Mouse (Mus musculus): ENCODE measurements at regions not wholly inside any gene's neighbourhood (a gene's known extent, or its start where the extent isn't known, plus 50 kb on each side); places are given as distances from the start of the nearest gene placed in this dataset.

DNA sequence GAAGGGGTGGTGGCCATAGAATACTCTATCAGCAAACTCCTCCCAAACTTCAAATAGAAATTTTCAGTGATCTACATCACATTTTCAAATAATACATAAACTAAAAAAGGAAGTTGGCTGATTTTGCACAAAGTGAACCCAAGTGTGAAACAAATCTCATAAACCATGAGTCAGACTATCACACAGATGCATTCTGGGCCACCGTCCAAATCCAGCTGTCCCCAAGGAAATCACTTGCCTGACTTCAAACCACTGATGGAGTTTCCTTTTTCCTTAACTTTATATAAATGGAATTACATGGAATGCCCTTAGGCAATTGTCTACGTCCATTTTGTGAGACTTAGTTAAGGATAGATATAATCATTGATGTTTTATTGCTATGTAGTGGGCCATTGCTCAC lies 702.8 kb downstream of the Hs3st4 start:
- no peak for TF ChIP-seq CTCF (IDR thresholded peaks at IDR 0.05; ENCODE audit: control insufficient read depth, insufficient read depth, insufficient read length)
- no peak for TF ChIP-seq USF1 (IDR thresholded peaks at IDR 0.05; ENCODE audit: low read depth)
- no peak for TF ChIP-seq MYOD1 (IDR thresholded peaks at IDR 0.05; ENCODE audit: control insufficient read depth, insufficient read length, low read depth)
- TF ChIP-seq CEBPB (IDR thresholded peaks at IDR 0.05; ENCODE audit: low read depth), result no peak
- TF ChIP-seq MYOG (IDR thresholded peaks at IDR 0.05; ENCODE audit: control insufficient read depth, extremely low read depth, insufficient read length), result no peak
- no peak for TF ChIP-seq MAX (IDR thresholded peaks at IDR 0.05)

Data from C2C12 (cell line).